Mouse (Mus musculus): ENCODE results near the gene Kng2. TPM values are rescaled to one million over a fixed set of nuclear protein-coding genes. Genes with fewer than 3 reads are reported as not detected.
"Not testable (repeated sequence)": the region's sequence is repeated elsewhere in the genome, so short reads cannot be mapped to it uniquely, and the experiment has no call there.

Kng2 gene
- polyA plus RNA-seq, 1 experiment from 2014 or later, result 0.88 TPM

DNA sequence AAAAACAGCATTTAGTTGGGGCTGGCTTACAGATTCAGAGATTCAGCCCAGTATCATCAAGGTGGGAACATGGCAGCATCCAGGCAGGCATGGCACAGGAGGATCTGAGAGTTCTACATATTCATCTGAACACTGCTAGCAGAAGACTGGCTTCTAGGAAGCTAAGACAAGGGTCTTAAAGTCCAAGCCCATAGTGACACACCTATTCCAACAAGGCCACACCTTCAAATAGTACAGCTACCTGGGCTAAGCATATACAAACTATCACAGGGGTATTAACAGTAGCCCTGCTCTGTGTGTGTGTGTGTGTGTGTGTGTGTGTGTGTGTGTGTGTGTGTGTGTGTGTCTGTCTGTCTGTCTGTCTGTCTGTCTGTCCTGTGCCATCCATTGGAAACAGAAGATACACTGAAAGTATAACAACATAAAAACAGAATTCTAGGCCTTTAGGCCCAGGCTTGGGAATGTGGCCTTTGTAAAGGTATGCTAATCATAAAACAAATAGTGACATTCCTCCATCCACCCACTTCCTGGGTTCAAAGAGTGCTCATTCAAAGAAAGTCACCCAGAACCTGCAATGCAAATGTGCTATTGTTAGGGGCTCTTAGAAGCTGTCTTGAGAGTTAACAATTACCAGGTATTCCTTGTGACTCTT, 87.3 kb downstream of the Kng2 start:
- not testable (repeated sequence) for ATAC-seq (ENCODE audit: low FRiP score); H3K4me1 ChIP-seq (replicated peaks; ENCODE audit: control insufficient read depth, insufficient read depth, low read length); H3K9ac ChIP-seq; H3K36me3 ChIP-seq (replicated peaks; ENCODE audit: control insufficient read depth, insufficient read depth); H3K27me3 ChIP-seq (ENCODE audit: control insufficient read depth, insufficient read depth, low read length); H3K4me2 ChIP-seq (replicated peaks); H3K27ac ChIP-seq; DNase-seq (ENCODE audit: low spot score); H3K9me3 ChIP-seq (ENCODE audit: control insufficient read depth, low read length); H3K4me3 ChIP-seq (replicated peaks; ENCODE audit: low read length)

DNA sequence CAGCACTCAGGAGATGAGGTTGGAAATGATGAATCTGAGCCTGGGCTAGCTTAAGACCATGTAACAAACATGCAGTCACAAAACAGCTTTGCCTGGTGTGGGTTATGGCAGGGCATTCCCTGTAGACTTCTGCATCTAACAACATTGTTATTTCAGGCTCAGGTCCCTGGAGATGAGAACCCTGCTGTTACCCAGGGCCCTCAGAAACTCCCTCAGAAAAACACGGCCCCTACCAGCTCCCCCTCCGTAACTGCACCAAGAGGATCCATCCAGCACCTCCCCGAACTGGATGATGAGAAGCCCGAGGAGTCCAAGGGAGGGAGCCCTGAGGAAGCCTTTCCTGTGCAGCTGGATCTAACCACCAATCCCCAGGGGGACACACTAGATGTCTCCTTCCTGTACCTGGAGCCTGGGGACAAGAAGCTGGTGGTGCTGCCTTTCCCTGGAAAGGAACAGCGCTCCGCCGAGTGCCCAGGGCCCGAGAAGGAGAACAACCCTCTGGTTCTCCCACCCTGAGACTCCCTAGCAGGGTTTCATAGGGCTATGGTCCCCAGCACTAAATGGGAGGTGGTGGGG, 90.1 kb downstream of the Kng2 start:
- Histone ChIP-seq H3K9ac (no peak overlapping the region), H3K9me3 (ENCODE audit: control insufficient read depth, low read length) (0 out of 2 replicates have a peak, but pooled peaks cover 5% of the 10 kb centered on the region), H3K27ac (no peak overlapping the region), H3K4me3 (replicated peaks; ENCODE audit: low read length) (no peak overlapping the region), H3K36me3 (replicated peaks; ENCODE audit: control insufficient read depth, insufficient read depth) (no peaks in the 10 kb centered on the region), H3K4me1 (replicated peaks; ENCODE audit: control insufficient read depth, insufficient read depth, low read length) (no peaks in the 10 kb centered on the region), H3K27me3 (ENCODE audit: control insufficient read depth, insufficient read depth, low read length) (no peaks in the 10 kb centered on the region), H3K4me2 (replicated peaks) (no peak overlapping the region)
- ATAC-seq (ENCODE audit: low FRiP score), result no peak
- WGBS, result 90% methylated on average over 8 of the region's 8 CpGs
- no peak for DNase-seq (ENCODE audit: low spot score)

DNA sequence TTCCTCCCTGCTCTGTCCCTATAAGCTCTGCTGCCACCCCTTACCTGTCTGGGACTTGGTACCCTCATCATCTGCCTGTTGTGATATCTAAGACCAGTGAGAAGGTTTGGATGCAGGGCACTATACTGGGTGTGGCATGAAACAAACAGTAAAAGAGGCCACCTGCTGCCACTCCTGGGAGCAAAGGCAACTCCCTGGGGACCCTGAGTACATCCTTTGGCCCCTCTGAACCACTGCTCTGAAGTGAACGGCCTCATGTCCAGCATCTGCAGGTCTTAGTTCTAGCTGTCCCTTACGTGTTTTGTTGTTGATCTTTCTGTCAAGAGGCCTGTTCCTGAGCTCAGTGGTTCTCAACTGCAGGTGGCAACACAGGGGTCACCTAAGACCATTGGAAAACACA, 90.7 kb downstream of the Kng2 start:
- Histone ChIP-seq H3K27ac (no peak overlapping the region), H3K4me1 (replicated peaks; ENCODE audit: control insufficient read depth, insufficient read depth, low read length) (no peaks in the 10 kb centered on the region), H3K4me2 (replicated peaks) (no peak overlapping the region), H3K9ac (no peak overlapping the region), H3K4me3 (replicated peaks; ENCODE audit: low read length) (no peak overlapping the region), H3K27me3 (ENCODE audit: control insufficient read depth, insufficient read depth, low read length) (no peaks in the 10 kb centered on the region), H3K36me3 (replicated peaks; ENCODE audit: control insufficient read depth, insufficient read depth) (no peaks in the 10 kb centered on the region), H3K9me3 (ENCODE audit: control insufficient read depth, low read length) (0 out of 2 replicates have a peak, but pooled peaks cover 5% of the 10 kb centered on the region)
- no peak for ATAC-seq (ENCODE audit: low FRiP score)
- 94% methylated on average over 2 of the region's 2 CpGs for WGBS
- no peak for DNase-seq (ENCODE audit: low spot score)

DNA sequence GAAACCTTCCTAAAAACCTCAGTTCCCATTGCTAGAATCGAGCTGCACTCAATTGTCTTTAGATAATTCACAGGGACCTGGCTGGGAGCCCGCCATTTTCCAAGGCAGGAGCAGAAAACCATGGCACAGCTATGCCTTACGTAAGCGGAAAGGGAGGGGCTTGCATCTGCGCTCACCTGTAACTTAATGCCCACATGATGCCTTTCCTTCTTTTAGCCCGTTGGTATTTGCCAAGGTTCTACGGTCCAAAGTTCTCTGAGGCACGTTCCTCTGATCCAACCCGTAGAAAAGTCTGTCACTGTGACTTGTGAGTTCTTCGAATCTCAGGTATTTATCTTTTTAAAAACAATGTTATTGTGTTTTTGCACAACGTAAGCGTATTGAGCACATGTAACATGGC, 91.7 kb downstream of the Kng2 start:
- ATAC-seq (ENCODE audit: low FRiP score), result no peak

More for the DNA sequence above, 91.7 kb downstream of the Kng2 start:
- Histone ChIP-seq H3K4me3 (replicated peaks; ENCODE audit: low read length) (no peak overlapping the region), H3K4me1 (replicated peaks; ENCODE audit: control insufficient read depth, insufficient read depth, low read length) (no peaks in the 10 kb centered on the region), H3K36me3 (replicated peaks; ENCODE audit: control insufficient read depth, insufficient read depth) (no peaks in the 10 kb centered on the region), H3K9me3 (ENCODE audit: control insufficient read depth, low read length) (0 out of 2 replicates have a peak, but pooled peaks cover 5% of the 10 kb centered on the region), H3K27ac (no peak overlapping the region), H3K27me3 (ENCODE audit: control insufficient read depth, insufficient read depth, low read length) (no peaks in the 10 kb centered on the region), H3K9ac (no peak overlapping the region), H3K4me2 (replicated peaks) (no peak overlapping the region)
- no peak for DNase-seq (ENCODE audit: low spot score)
- 93% methylated on average over 12 of the region's 12 CpGs for WGBS

Other genes with a start within 250 kb of the Kng2 start
- not detected in 2 replicates for gene Crygs, start 217.9 kb downstream of the Kng2 start, polyA plus RNA-seq (2014; fragmentation: Nextera tagmentation; extraction: Ambion mirVana)
- 21.4 and 27.9 TPM in 2 replicates for gene Tbccd1, start 171.8 kb downstream of the Kng2 start, polyA plus RNA-seq (2014; fragmentation: Nextera tagmentation; extraction: Ambion mirVana)
- gene Dnajb11, start 171.6 kb downstream of the Kng2 start, polyA plus RNA-seq (2014; fragmentation: Nextera tagmentation; extraction: Ambion mirVana), result 96.5 and 109 TPM in 2 replicates
- not detected in 2 replicates for gene Ahsg, start 138.2 kb downstream of the Kng2 start, polyA plus RNA-seq (2014; fragmentation: Nextera tagmentation; extraction: Ambion mirVana)
- not detected in 2 replicates for gene Fetub, start 111.1 kb downstream of the Kng2 start, polyA plus RNA-seq (2014; fragmentation: Nextera tagmentation; extraction: Ambion mirVana)
- gene Hrg, start 78.4 kb downstream of the Kng2 start, polyA plus RNA-seq (2014; fragmentation: Nextera tagmentation; extraction: Ambion mirVana), result 0.19 and 0.31 TPM in 2 replicates
- gene Kng1, start 28.4 kb upstream of the Kng2 start, polyA plus RNA-seq (2014; fragmentation: Nextera tagmentation; extraction: Ambion mirVana), result not detected in 2 replicates
- 352 and 389 TPM in 2 replicates for gene Eif4a2, start 78.0 kb upstream of the Kng2 start, polyA plus RNA-seq (2014; fragmentation: Nextera tagmentation; extraction: Ambion mirVana)
- 41.3 and 43.1 TPM in 2 replicates for gene Rfc4, start 98.3 kb upstream of the Kng2 start, polyA plus RNA-seq (2014; fragmentation: Nextera tagmentation; extraction: Ambion mirVana)
- gene Adipoq, start 117.1 kb upstream of the Kng2 start, polyA plus RNA-seq (2014; fragmentation: Nextera tagmentation; extraction: Ambion mirVana), result not detected in 2 replicates
- 29.6 and 30.6 TPM in 2 replicates for gene St6gal1, start 195.3 kb upstream of the Kng2 start, polyA plus RNA-seq (2014; fragmentation: Nextera tagmentation; extraction: Ambion mirVana)